Mouse (Mus musculus): ENCODE results near the gene Lims1.

DNA sequence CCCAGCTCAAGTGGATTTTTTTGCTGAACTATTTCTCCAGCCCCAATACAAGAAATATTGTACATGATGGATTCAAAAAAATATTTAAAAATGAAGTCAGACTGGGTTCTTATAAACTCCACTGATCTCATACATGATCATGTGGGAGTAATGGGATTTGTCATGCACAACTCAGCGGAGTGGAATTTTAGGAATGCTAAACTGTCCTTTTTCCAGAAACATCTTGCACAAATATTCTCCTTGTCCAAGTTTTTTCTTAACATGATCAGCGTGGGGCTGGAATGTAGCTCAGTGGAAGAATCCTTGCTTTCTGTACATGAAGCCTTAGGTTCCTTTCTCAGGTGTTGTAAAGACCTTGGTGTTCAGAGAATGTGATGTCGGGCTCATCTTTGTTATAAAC is 2.4 kb upstream of the Lims1 start:
- no peak for TF ChIP-seq CTCF (IDR thresholded peaks at IDR 0.05; ENCODE audit: low read depth)
- TF ChIP-seq EP300 (IDR thresholded peaks at IDR 0.05; ENCODE audit: low read depth): no peak

Data from heart, postnatal 0 days (tissue).